Mouse (Mus musculus) small intestine, adult 2 months (tissue): ENCODE measurements around the gene Abhd14b.

Experiments
- CTCF ChIP-seq: fragments of 200-500 bp; IDR thresholded peaks from 2 replicates; pipeline ENCODE4 v1.5.1; 2012; ENCODE audit warnings: low read depth, mild to moderate bottlenecking, control low read depth, inconsistent platforms, low read length, moderate library complexity, mixed read lengths; ENCODE audit not compliant: insufficient replicate concordance, insufficient read length; ENCODE audit errors: extremely low read depth
- POLR2A ChIP-seq: fragments of 200-500 bp; IDR thresholded peaks from 2 replicates; pipeline ENCODE4 v1.6.1; 2012; ENCODE audit warnings: low read depth, mild to moderate bottlenecking, control low read depth, inconsistent platforms, low read length, moderate library complexity

DNA sequence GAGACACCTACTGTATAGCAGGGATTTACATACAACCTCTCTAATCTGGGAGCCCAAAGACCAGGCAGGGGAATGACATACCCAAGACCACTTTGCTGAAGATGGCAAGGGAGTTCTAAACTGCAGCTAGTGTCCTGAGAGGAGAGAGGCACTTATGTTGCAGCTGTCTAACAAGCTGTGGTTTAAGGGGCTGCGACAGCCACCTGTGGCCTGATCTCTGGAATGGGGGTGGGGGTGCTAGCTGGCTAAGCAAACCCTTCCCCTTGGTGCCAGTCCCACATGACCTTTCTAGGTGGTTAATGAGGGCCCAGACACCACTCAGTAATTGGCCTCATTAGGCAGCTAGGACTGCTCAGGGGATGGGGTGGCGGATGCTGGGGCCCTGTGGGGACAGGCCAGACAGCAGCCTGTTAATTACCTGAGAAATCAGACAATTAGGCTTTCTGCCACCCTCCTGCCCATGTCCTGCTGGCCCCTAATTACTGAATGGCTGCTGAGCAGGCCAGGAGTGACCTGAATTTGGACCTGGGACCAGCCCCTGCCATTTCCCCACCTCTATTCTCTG is 37.1 kb upstream of the Abhd14b start:
- TF ChIP-seq POLR2A (no peak), CTCF (no peak)
